Mouse (Mus musculus) ES-E14 (cell line): Measurements from ENCODE around the gene Spag9.
A peak's percentile ranks its signal among the peaks of the same experiment; 100 is the strongest.

Source experiments
- CHD2 ChIP-seq: IDR thresholded peaks from 2 replicates; pipeline ENCODE4 v1.6.1; 2014; ENCODE audit warnings: mild to moderate bottlenecking, low read depth, low read length, inconsistent platforms
- HCFC1 ChIP-seq: IDR thresholded peaks from 2 replicates; pipeline ENCODE4 v1.6.1; 2012; ENCODE audit warnings: low read length, inconsistent platforms, borderline replicate concordance; ENCODE audit not compliant: insufficient read depth
- MAFK ChIP-seq: IDR thresholded peaks from 2 replicates; pipeline ENCODE4 v1.6.1; 2014; ENCODE audit warnings: mild to moderate bottlenecking, low read depth, low read length, inconsistent platforms; ENCODE audit not compliant: insufficient read depth
- ZC3H11A ChIP-seq: IDR thresholded peaks from 2 replicates; pipeline ENCODE4 v1.6.1; 2012; ENCODE audit warnings: low read depth, mild to moderate bottlenecking, inconsistent platforms, low read length, borderline replicate concordance
- ZNF384 ChIP-seq: IDR thresholded peaks from 2 replicates; pipeline ENCODE4 v1.6.1; 2012; ENCODE audit warnings: low read depth, low read length, inconsistent platforms

DNA sequence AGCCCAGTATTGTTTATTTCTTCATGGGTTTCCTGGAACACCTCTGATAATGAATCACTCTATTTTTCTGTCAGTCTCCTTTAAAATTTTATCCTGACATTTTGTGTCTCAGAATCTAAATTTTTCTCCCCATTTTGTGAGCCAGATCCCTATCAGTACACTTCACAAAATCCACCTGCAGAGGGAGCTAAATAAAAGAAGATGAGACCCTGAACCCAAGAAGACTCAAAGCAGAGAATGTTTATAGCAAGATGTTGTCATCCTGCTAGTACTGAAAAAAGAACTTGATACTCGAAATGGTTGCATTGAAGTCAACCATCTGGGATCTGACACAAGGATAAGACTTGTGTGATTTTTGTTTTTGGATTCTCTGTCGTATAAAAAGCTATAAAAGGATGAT lies 40.1 kb downstream of the Spag9 start:
- TF ChIP-seq MAFK = no peak
- peak; percentile 51; the same call in 1 of the 2 replicates for TF ChIP-seq ZC3H11A
- TF ChIP-seq CHD2 = no peak
- no peak for TF ChIP-seq ZNF384
- no peak for TF ChIP-seq HCFC1
